Mouse (Mus musculus) hindbrain, embryonic 16.5 days (tissue): ENCODE data around the gene Fasn. TPM values are rescaled to one million over a fixed set of nuclear protein-coding genes. Genes with fewer than 3 reads are reported as not detected.
"Not testable (repeated sequence)": the region's sequence is repeated elsewhere in the genome, so short reads cannot be mapped to it uniquely, and the experiment has no call there.

Experiments used
- ATAC-seq: fragments of 200-750 bp; cut with Nextera tagmentation; 2 replicates; pipeline ENCODE4 v1.8.0; 2017; ENCODE audit warnings: moderate TSS enrichment, moderate library complexity
- H3K27ac ChIP-seq: fragments of 300-500 bp; sonication (generic); 2 replicates; pipeline ENCODE4 v1.5.1; 2014; ENCODE audit warnings: low read depth, mild to moderate bottlenecking, control low read depth, low read length, moderate library complexity
- H3K27me3 ChIP-seq: fragments of 300-500 bp; sonication (generic); replicated peaks from 2 replicates; pipeline ENCODE4 v1.6.1; 2014; ENCODE audit warnings: low read length; ENCODE audit not compliant: control insufficient read depth, insufficient read depth
- H3K36me3 ChIP-seq: fragments of 300-500 bp; sonication (generic); 2 replicates; pipeline ENCODE4 v1.6.1; 2014; ENCODE audit warnings: mild to moderate bottlenecking, low read length, moderate library complexity, mixed read lengths; ENCODE audit not compliant: control insufficient read depth, insufficient read depth
- H3K4me1 ChIP-seq: fragments of 300-500 bp; sonication (generic); 2 replicates; pipeline ENCODE4 v1.6.1; 2014; ENCODE audit warnings: low read depth, low read length; ENCODE audit not compliant: control insufficient read depth, insufficient read depth
- H3K4me2 ChIP-seq: fragments of 300-500 bp; sonication (generic); 2 replicates; pipeline ENCODE4 v1.6.1; 2014; ENCODE audit warnings: mild to moderate bottlenecking, low read length, control low read depth, moderate library complexity
- H3K4me3 ChIP-seq: fragments of 300-500 bp; sonication (generic); 2 replicates; pipeline ENCODE4 v1.5.1; 2014; ENCODE audit warnings: mild to moderate bottlenecking, low read length, control low read depth, moderate library complexity
- H3K9ac ChIP-seq: fragments of 300-500 bp; sonication (generic); 2 replicates; pipeline ENCODE4 v1.6.1; 2014; ENCODE audit warnings: low read depth, mild to moderate bottlenecking, control low read depth, low read length, moderate library complexity
- H3K9me3 ChIP-seq: fragments of 300-500 bp; sonication (generic); 2 replicates; pipeline ENCODE4 v1.6.1; 2014; ENCODE audit warnings: mild to moderate bottlenecking, low read length, moderate library complexity; ENCODE audit not compliant: control insufficient read depth
- WGBS: fragments of 180-500 bp; shearing (Covaris S2); extraction: QIAGEN DNeasy Blood & Tissue Kit; methylation state at CpG from one replicate; pipeline ENCODE4 v1.1.7; 2014; 5-methylcytosine and 5-hydroxymethylcytosine counted together
- polyA plus RNA-seq: library from polyadenylated mRNA; unstranded; fragments of >200 nt; fragmentation: Nextera tagmentation; extraction: Ambion mirVana; gene quantifications from 2 replicates; pipeline ENCODE4 v1.2.1, GENCODE M21; 2015

Gene Fasn
- polyA plus RNA-seq, 1 experiment from 2014 or later: 82.9 TPM

DNA sequence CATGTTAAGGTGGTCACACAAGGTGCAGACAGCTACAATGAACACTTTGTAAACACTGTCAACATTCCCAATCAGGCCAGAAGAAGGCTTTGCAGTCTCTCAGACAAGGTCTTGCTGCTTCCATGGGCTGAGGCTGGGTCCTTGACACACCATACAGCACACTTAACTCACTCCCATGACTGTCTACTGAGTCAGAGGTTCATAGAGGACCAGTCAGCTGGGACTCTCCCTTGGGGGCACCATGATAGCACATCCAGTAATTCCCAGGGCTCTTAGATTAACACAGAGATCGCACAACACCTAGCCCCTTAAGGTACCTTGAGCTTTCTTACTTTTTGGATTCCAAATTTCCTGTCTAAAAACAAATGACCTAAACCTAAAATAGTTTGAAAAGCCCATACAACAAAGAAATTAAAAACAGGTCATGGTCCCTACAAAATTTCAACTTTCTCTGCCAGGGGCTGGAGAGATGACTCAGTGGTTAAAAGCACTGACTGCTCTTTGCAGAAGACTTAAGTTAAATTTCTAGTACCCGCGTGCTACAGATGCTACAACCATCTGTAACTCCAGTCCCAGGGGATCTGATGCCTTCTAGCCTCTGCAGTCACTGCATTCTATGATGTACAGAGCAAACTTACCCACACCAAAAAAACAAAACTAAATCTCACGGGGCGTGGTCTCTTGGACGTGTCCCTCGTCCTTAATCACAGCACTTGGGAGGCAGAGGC, 50.7 kb downstream of the Fasn start:
- 89% methylated on average over 7 of the region's 7 CpGs for WGBS
- no peak overlapping the region for H3K4me2 ChIP-seq
- ATAC-seq: no peak
- H3K4me3 ChIP-seq: no peak overlapping the region
- H3K9me3 ChIP-seq: no peaks in the 10 kb centered on the region
- 0 out of 2 replicates have a peak, but pooled peaks cover 2% of the 10 kb centered on the region for H3K4me1 ChIP-seq
- no peaks in the 10 kb centered on the region for H3K36me3 ChIP-seq
- no peak overlapping the region for H3K9ac ChIP-seq
- no peak overlapping the region for H3K27ac ChIP-seq
- H3K27me3 ChIP-seq: no peaks in the 10 kb centered on the region

DNA sequence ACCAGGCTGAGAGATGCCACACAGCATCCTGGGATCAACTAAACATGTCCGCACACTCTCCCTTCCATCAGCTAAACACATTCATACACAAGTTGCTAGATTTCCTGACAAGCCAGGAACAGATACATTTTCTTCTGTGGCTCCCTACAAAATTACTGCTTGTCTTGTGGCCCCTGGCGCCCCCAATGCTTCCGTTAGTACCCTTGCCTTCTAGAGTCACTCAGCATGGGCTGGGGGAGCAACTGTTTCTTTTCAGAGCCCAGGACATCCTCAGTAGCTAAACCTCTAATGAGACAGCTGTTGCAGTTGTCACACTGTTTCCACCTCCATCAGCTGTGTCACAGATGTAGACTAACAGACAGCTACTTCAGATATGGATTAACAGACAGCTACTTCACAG, 51.6 kb downstream of the Fasn start:
- H3K9ac ChIP-seq: no peak overlapping the region

DNA sequence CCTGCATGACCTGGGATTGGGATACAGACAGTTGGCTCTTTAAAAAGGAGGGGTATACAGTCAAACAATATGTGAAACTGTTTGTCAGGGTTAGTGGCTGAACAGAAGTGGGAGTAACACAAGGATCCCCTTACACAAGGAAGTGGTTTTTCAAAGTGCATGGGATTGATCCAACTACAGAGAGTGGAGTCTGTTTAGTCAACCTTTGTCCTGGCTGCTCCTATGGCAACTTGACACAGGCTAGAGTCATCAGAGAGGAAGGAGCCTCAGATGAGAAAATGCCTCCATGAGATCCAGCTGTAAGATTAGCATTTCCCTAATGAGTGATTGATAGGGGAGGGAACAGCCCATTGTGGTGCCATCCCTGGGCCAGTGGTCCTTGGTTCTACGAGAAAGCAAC, 56.1 kb downstream of the Fasn start:
- H3K4me2 ChIP-seq: no peak overlapping the region
- no peaks in the 10 kb centered on the region for H3K4me1 ChIP-seq

More for the DNA sequence above, 51.6 kb downstream of the Fasn start:
- Histone ChIP-seq H3K9me3 (no peaks in the 10 kb centered on the region), H3K27me3 (no peaks in the 10 kb centered on the region), H3K36me3 (no peaks in the 10 kb centered on the region), H3K4me1 (0 out of 2 replicates have a peak, but pooled peaks cover 2% of the 10 kb centered on the region), H3K27ac (no peak overlapping the region), H3K4me2 (no peak overlapping the region), H3K4me3 (no peak overlapping the region)
- WGBS: 69% methylated on average over 3 of the region's 3 CpGs
- no peak for ATAC-seq

DNA sequence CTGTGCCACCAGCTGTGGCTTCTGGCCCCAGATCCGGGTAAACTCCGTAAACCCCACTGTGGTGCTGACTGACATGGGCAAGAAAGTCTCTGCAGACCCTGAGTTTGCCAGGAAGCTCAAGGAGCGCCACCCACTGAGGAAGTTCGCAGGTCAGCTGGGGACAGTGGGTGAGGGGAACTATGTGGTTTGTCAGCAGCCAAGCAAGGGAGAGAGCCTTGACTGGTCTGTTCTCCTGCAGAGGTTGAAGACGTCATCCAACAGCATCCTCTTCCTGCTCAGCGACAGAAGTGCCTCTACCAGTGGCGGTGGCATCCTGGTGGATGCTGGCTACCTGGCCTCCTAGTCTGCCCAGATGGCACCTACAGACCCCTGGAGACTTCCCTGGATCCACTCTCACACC, 57.3 kb downstream of the Fasn start:
- not testable (repeated sequence) for H3K4me3 ChIP-seq, H3K9me3 ChIP-seq, H3K27ac ChIP-seq, H3K4me1 ChIP-seq, H3K36me3 ChIP-seq, H3K9ac ChIP-seq, ATAC-seq, H3K4me2 ChIP-seq, H3K27me3 ChIP-seq
- 73% methylated on average over 3 of the region's 7 CpGs for WGBS

More for the DNA sequence above, 56.1 kb downstream of the Fasn start:
- WGBS: 50% methylated on average over 1 of the region's 1 CpGs
- Histone ChIP-seq H3K9me3 (no peaks in the 10 kb centered on the region), H3K9ac (no peak overlapping the region), H3K27me3 (no peaks in the 10 kb centered on the region; the same call in 1 of the 2 replicates), H3K36me3 (no peaks in the 10 kb centered on the region), H3K4me3 (no peak overlapping the region), H3K27ac (no peak overlapping the region)
- no peak for ATAC-seq

DNA sequence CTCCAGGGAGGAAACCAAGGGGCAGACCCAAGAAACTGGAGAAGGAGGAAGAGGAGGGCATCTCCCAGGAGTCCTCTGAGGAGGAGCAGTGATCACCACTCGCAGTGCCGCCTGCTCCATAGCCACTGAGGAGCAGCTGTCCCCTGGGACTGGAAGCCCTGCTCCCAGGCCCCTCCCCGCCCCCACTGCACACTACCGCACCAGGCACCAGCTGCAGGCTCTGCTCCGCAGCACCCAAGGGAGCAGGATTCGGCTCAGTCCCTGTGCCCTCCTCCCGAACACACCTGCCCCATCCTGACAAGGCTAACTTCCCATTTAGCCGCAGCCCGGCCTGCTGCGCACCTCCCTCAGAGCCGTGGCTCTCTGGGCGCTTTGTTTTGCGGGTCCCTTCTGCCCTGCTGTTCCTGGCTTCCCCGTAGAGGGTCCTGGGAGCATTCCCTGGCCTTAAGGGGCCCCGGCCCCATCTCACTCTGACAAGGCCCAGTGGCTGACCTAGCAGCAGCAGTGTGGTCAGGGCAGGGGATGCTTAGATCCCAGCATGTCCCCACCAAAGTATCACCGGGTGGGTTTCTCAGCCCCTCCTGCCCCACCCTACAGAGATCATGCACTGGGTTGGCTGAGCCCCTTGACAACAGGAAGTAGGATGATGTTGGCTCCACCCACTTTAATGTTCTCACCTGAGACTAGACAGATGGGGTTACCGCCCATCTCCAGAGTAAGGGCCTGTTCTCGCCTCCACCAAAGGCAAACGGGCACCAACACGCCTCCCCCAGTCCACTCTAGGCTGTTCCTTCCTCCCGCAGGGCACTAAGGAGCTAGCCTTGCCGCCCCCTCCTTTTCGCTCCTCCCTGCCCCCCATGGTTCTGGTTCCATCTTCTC, 61.0 kb downstream of the Fasn start:
- not testable (repeated sequence) for H3K36me3 ChIP-seq, H3K4me3 ChIP-seq, H3K4me2 ChIP-seq, H3K27me3 ChIP-seq, H3K9me3 ChIP-seq, H3K9ac ChIP-seq, H3K27ac ChIP-seq, H3K4me1 ChIP-seq
- ATAC-seq: peak; percentile 34
- WGBS: 5% methylated on average over 6 of the region's 23 CpGs

DNA sequence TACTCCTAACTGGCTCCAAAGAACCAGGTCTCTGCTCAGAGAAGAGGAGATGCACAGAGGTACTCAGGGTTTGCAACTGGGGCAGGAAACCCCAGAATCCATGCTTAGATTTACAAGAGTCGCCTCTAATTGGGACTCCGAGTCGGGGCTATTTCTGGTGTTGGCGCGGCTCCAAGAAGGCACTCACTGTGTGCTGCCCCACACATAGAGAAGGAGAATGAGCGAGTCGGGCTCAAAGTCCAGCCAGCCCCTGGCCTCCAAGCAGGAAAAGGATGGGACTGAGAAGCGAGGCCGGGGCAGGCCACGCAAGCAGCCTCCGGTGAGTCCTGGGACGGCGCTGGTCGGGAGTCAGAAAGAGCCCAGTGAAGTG, 61.7 kb downstream of the Fasn start, which contains the start of gene Hmga1b:
TSS of gene Hmga1b (plus strand) at position 123 of the 370 bp plus-strand sequence.
- H3K9me3 ChIP-seq: peaks cover 11% of the 10 kb centered on the region
- ATAC-seq, H3K4me3 ChIP-seq, H3K27me3 ChIP-seq, H3K36me3 ChIP-seq, H3K4me1 ChIP-seq, H3K4me2 ChIP-seq, H3K27ac ChIP-seq, H3K9ac ChIP-seq: not testable (repeated sequence)
- WGBS: 18% methylated on average over 14 of the region's 14 CpGs

DNA sequence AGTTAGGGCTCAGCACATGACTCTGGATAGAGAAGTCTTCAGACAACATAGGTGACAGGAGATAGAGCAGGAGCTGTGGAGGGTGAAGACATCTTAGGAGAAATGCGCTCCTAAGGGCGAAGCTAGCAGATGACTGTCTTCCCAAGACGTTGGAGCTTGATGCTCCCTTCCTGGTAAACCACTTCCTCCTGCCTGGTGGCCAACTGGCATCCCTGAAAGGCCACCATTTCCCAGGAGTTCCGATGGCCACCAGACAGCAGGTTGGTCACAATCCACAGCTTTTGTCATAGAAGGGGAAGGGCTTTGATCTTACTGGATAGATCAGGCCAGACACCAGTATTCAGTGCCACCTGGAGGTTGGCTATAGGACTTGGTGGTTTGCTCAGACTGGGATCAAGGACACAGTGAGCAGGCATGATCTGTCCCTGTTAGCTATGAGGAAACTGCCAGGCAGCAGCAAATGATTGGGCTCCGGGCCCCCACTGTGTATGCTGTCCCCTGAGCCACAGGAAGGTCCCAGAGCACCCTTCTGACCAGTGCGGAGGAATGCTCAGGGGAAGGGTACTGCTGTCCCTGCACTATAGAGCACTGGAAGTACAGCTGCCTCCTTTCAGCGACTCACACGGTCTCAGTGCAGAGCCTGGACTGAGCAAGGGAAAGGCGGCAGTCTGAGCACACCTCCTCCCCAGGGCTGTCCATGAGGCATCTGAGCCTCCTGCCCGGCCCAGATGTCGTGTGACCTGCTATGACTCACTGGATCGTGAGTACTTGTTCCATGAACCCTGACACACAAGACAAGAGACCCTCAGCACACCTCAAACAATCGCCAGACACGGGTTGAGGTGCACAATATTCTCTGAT, 62.3 kb downstream of the Fasn start:
- Histone ChIP-seq H3K27me3 (no peaks in the 10 kb centered on the region; the same call in none of the 2 replicates), H3K9ac (no peak overlapping the region), H3K36me3 (no peaks in the 10 kb centered on the region), H3K9me3 (peaks cover 12% of the 10 kb centered on the region), H3K27ac (no peak overlapping the region), H3K4me2 (no peak overlapping the region), H3K4me3 (no peak overlapping the region), H3K4me1 (no peaks in the 10 kb centered on the region)
- 75% methylated on average over 14 of the region's 14 CpGs for WGBS
- no peak for ATAC-seq

DNA sequence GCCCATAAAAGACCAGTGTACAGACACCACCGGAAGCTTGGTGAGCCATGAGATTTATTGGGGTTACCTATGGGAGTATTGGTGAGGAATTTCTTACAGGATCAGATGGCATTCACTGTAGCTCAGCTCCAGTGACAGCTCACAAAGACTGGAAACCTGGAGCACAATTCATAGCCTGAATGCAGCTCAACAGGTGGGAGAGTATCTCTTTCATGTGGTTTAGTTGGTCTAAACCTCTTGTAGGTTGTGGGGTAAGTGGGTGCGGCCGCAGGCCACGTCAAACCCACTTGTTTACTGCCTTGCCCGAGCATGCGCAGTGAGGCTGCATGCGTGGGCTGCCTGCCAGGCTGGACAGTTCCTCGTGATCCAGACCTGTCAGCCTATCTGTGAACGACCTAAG, 64.1 kb downstream of the Fasn start:
- H3K27me3 ChIP-seq: no peaks in the 10 kb centered on the region; the same call in none of the 2 replicates
- H3K4me3 ChIP-seq: no peak overlapping the region
- no peak overlapping the region for H3K9ac ChIP-seq
- peaks cover 12% of the 10 kb centered on the region for H3K9me3 ChIP-seq
- H3K4me2 ChIP-seq: no peak overlapping the region
- no peaks in the 10 kb centered on the region for H3K36me3 ChIP-seq
- 90% methylated on average over 9 of the region's 9 CpGs for WGBS
- no peaks in the 10 kb centered on the region for H3K4me1 ChIP-seq
- no peak for ATAC-seq
- no peak overlapping the region for H3K27ac ChIP-seq
